Mouse (Mus musculus) ES-Bruce4 (cell line): Measurements from ENCODE around the gene Hps3. TPM values are rescaled to one million over a fixed set of nuclear protein-coding genes. Genes with fewer than 3 reads are reported as not detected.
"Not testable (repeated sequence)": the region's sequence is repeated elsewhere in the genome, so short reads cannot be mapped to it uniquely, and the experiment has no call there.

Experiments
- H3K27ac ChIP-seq: 2 replicates; pipeline ENCODE4 v1.5.1; 2012; ENCODE audit warnings: low read length, inconsistent platforms; ENCODE audit not compliant: insufficient read depth
- H3K27me3 ChIP-seq: 2 replicates; pipeline ENCODE4 v1.6.1; 2012; ENCODE audit warnings: mild to moderate bottlenecking, low read length, inconsistent platforms; ENCODE audit not compliant: control insufficient read depth, poor library complexity, insufficient read depth, severe bottlenecking
- H3K36me3 ChIP-seq: 2 replicates; pipeline ENCODE4 v1.6.1; 2012; ENCODE audit warnings: inconsistent platforms, mild to moderate bottlenecking, low read length, moderate library complexity; ENCODE audit not compliant: control insufficient read depth, poor library complexity, insufficient read depth, severe bottlenecking
- H3K4me1 ChIP-seq: one replicate; pipeline ENCODE4 v1.8.1; 2011; ENCODE audit warnings: low read length; ENCODE audit not compliant: control insufficient read depth, insufficient read depth
- H3K4me3 ChIP-seq: 2 replicates; pipeline ENCODE4 v1.5.1; 2011; ENCODE audit warnings: low read depth, mild to moderate bottlenecking, low read length
- H3K9ac ChIP-seq: 2 replicates; pipeline ENCODE4 v1.6.1; 2012; ENCODE audit warnings: low read depth, mild to moderate bottlenecking, inconsistent platforms; ENCODE audit not compliant: poor library complexity, severe bottlenecking
- H3K9me3 ChIP-seq: replicated peaks from 2 replicates; pipeline ENCODE4 v1.6.1; 2012; ENCODE audit warnings: mild to moderate bottlenecking, low read length, inconsistent platforms; ENCODE audit not compliant: control insufficient read depth, poor library complexity, insufficient read depth, severe bottlenecking
- CTCF ChIP-seq: IDR thresholded peaks from one replicate; pipeline ENCODE4 v1.8.1; 2011; ENCODE audit warnings: low read depth, low read length
- EP300 ChIP-seq: IDR thresholded peaks from 2 replicates; pipeline ENCODE4 v1.6.1; 2011; ENCODE audit warnings: low read depth, low read length; ENCODE audit not compliant: insufficient read depth
- POLR2A ChIP-seq: IDR thresholded peaks from one replicate; pipeline ENCODE4 v1.8.1; 2011; ENCODE audit warnings: low read length; ENCODE audit not compliant: insufficient read depth
- polyA plus RNA-seq: library from polyadenylated mRNA; stranded (reverse); fragments of >200 nt; gene quantifications from 2 replicates; pipeline ENCODE4 v1.2.4, GENCODE M21; 2011; ENCODE audit warnings: low read depth; ENCODE audit not compliant: missing spikeins, insufficient read depth, insufficient read length

Hps3 gene
- polyA plus RNA-seq, 1 experiment: 15.9 TPM

DNA sequence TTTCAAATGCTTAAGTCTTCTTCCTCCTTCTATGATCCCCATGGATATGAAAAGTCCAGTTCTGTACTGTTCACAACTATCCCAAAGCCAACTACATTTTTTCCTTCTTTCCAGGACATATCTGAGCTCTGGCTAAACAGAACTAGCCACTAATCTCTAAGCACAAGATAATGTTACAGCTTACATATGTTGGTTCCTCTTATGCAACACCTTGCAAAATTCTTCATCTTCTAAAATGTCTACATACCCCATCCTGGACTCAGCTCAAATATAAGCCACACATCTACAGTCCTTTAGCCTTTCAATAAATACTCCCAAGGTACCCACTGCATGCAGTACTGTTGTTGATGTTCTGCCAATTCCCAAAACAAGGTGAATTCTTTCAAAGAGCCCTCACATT is 8.6 kb downstream of the Hps3 start:
- TF ChIP-seq EP300 (no peak), POLR2A (no peak), CTCF (no peak)
- Histone ChIP-seq H3K4me3 (no peak overlapping the region), H3K36me3 (peaks cover 7% of the 10 kb centered on the region), H3K4me1 (no peaks in the 10 kb centered on the region), H3K9me3 (peaks cover 9% of the 10 kb centered on the region), H3K9ac (no peak overlapping the region), H3K27ac (no peak overlapping the region), H3K27me3 (no peaks in the 10 kb centered on the region)

DNA sequence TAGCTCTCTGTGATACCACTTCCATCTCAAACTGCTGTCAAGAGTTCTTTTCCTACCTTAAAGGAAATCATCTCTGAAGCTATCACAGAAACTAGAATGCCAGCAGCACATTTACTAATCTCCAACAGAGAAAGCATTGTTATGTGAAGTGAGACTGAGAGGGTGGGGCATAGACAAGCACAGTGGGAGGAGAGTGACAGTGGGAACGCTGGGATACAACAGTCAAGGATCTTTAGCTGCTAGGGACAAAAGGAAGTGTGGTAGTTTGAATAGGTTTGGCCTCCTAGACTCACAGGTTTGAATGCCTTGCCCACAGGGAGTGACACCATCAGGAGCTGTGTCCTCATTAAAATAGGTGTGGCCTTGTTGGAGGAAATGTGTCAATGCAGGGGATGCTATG is 11.3 kb downstream of the Hps3 start:
- H3K9me3 ChIP-seq: peaks cover 9% of the 10 kb centered on the region
- H3K27ac ChIP-seq: peak overlapping the region; percentile 61; the same call in 1 of the 2 replicates
- no peaks in the 10 kb centered on the region for H3K4me1 ChIP-seq
- H3K27me3 ChIP-seq: no peaks in the 10 kb centered on the region
- peaks cover 7% of the 10 kb centered on the region for H3K36me3 ChIP-seq
- H3K9ac ChIP-seq: no peak overlapping the region
- TF ChIP-seq EP300 (0 out of 2 replicates have a peak, but pooled peaks have one; percentile 34), CTCF (no peak)
- no peak overlapping the region for H3K4me3 ChIP-seq

DNA sequence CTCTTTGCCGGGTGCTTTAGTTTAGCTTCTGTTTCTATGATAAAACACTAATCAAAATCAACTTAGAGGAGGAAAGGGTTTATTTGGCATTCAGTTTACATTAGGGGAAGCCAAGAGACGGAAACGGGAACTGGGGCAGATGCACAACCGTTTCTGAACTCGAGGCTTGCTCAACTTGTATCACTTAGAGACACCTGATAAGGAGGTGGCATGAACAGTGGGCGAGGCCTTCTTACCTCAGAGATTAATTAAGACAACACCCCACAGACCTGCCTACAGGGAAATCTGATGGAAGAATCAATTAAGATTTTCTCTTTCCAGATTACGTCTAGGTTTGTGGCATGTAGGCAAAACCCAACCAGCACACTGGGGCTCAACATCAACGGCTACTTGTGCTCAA is 17.0 kb downstream of the Hps3 start:
- H3K9ac ChIP-seq: no peak overlapping the region
- H3K27ac ChIP-seq: no peak overlapping the region
- H3K27me3 ChIP-seq: no peaks in the 10 kb centered on the region
- no peaks in the 10 kb centered on the region for H3K4me1 ChIP-seq
- peaks cover 10% of the 10 kb centered on the region for H3K36me3 ChIP-seq
- TF ChIP-seq POLR2A: no peak
- no peak for TF ChIP-seq CTCF
- TF ChIP-seq EP300: no peak
- H3K4me3 ChIP-seq: no peak overlapping the region
- no peaks in the 10 kb centered on the region for H3K9me3 ChIP-seq

DNA sequence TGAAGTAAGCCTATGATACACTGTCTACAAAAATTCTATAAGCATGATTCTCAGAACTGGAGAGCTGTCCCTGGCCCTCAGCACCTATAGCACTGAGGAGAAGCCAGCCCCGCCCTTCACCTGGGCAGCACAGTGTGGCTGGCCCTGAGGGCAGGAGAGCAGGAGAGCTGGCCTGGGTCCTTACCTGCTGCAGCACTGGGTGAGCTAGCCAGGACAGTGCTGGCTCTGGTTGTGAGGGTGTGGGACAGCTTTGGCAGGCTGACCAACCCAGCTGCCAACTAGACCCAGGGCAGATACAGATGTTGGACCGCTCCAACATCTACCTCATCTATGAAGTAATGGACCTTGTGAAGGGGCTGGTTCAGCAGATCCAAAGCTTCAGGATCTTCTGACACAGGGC is 20.7 kb downstream of the Hps3 start:
- Histone ChIP-seq H3K9me3 (no peaks in the 10 kb centered on the region), H3K27ac (no peak overlapping the region), H3K27me3 (no peaks in the 10 kb centered on the region), H3K4me1 (no peaks in the 10 kb centered on the region), H3K9ac (no peak overlapping the region), H3K36me3 (peaks cover 8% of the 10 kb centered on the region), H3K4me3 (no peak overlapping the region)
- TF ChIP-seq POLR2A (no peak), EP300 (no peak), CTCF (no peak)

DNA sequence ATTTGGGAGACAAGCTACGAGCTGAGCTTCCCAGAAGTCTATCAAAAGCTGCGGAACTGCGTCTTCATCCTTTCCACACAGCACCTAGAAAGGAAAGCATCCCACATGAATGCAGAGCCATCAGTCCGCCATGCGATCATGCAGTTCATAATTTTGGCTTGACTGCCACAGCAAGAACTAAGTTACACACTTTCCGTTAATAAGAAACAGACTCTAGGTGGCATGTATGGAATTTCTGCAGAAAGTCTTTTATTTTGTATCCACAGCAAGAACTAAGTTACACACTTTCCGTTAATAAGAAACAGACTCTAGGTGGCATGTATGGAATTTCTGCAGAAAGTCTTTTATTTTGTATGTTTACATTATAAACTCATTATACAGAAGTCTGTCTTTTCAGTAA is 24.2 kb downstream of the Hps3 start:
- H3K9me3 ChIP-seq, H3K27ac ChIP-seq, H3K4me1 ChIP-seq, H3K4me3 ChIP-seq, H3K36me3 ChIP-seq, H3K9ac ChIP-seq, H3K27me3 ChIP-seq: not testable (repeated sequence)

DNA sequence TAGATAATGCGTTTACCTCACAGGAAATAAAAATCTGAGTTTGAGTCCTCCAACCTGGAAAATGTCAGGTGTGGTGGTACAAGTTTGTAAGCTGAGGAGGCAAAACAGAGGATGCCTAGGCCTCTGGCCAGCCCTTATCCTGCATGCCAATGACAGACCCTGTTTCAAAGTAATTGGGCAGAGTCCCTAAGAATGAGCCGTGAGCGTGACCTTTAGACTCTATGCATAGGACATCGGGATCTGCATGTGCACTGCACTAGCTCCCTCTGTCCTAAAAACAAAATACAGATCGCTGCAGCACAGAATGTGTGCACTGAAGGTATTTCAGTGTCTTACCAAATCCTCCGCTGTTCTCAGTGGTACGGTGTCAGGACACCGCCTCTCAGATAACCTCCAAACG is 24.7 kb downstream of the Hps3 start:
- peaks cover 2% of the 10 kb centered on the region for H3K36me3 ChIP-seq
- H3K4me1 ChIP-seq: no peaks in the 10 kb centered on the region
- H3K27me3 ChIP-seq: no peaks in the 10 kb centered on the region
- H3K4me3 ChIP-seq: no peak overlapping the region
- H3K9ac ChIP-seq: no peak overlapping the region
- no peaks in the 10 kb centered on the region; the same call in 1 of the 2 replicates for H3K9me3 ChIP-seq
- TF ChIP-seq POLR2A: no peak
- no peak for TF ChIP-seq EP300
- TF ChIP-seq CTCF: no peak
- H3K27ac ChIP-seq: no peak overlapping the region
